Mouse (Mus musculus) kidney, embryonic 14.5 days (tissue): ENCODE data around the gene Ubash3b. TPM values are rescaled to one million over a fixed set of nuclear protein-coding genes. Genes with fewer than 3 reads are reported as not detected.

ENCODE experiments used
- ATAC-seq: fragments of 200-750 bp; cut with Nextera tagmentation; 2 replicates; pipeline ENCODE4 v1.8.0; 2017; ENCODE audit warnings: moderate number of reproducible peaks, mild to moderate bottlenecking, moderate TSS enrichment, moderate library complexity; ENCODE audit not compliant: low FRiP score, low TSS enrichment
- H3K27ac ChIP-seq: fragments of 300-500 bp; sonication (generic); 2 replicates; pipeline ENCODE4 v1.5.1; 2014; ENCODE audit warnings: low read depth, mild to moderate bottlenecking, low read length, moderate library complexity, mixed read lengths
- H3K27me3 ChIP-seq: fragments of 300-500 bp; sonication (generic); 2 replicates; pipeline ENCODE4 v1.6.1; 2014; ENCODE audit warnings: mild to moderate bottlenecking, low read length; ENCODE audit not compliant: control insufficient read depth, insufficient read depth
- H3K36me3 ChIP-seq: fragments of 300-500 bp; sonication (generic); 2 replicates; pipeline ENCODE4 v1.6.1; 2014; ENCODE audit warnings: low read length, mixed read lengths; ENCODE audit not compliant: control insufficient read depth, insufficient read depth
- H3K4me1 ChIP-seq: fragments of 300-500 bp; sonication (generic); 2 replicates; pipeline ENCODE4 v1.6.1; 2014; ENCODE audit warnings: low read length, mixed read lengths; ENCODE audit not compliant: control insufficient read depth, insufficient read depth
- H3K4me2 ChIP-seq: fragments of 300-500 bp; sonication (generic); replicated peaks from 2 replicates; pipeline ENCODE4 v1.6.1; 2014; ENCODE audit warnings: low read depth, mild to moderate bottlenecking, low read length
- H3K4me3 ChIP-seq: fragments of 300-500 bp; sonication (generic); 2 replicates; pipeline ENCODE4 v1.5.1; 2014; ENCODE audit warnings: mild to moderate bottlenecking, low read length
- H3K9ac ChIP-seq: fragments of 300-500 bp; sonication (generic); 2 replicates; pipeline ENCODE4 v1.6.1; 2014; ENCODE audit warnings: low read depth, mild to moderate bottlenecking, low read length, moderate library complexity
- H3K9me3 ChIP-seq: fragments of 300-500 bp; sonication (generic); 2 replicates; pipeline ENCODE4 v1.6.1; 2016; ENCODE audit warnings: low read length; ENCODE audit not compliant: control insufficient read depth
- WGBS: fragments of 180-500 bp; shearing (Covaris S2); extraction: QIAGEN DNeasy Blood & Tissue Kit; methylation state at CpG from one replicate; pipeline ENCODE4 v1.1.7; 2014; 5-methylcytosine and 5-hydroxymethylcytosine counted together
- polyA plus RNA-seq: library from polyadenylated mRNA; unstranded; fragments of >200 nt; fragmentation: Nextera tagmentation; extraction: Ambion mirVana; gene quantifications from 2 replicates; pipeline ENCODE4 v1.2.1, GENCODE M21; 2014

The Ubash3b gene
- polyA plus RNA-seq, 1 experiment from 2014 or later: 9.3 TPM

DNA sequence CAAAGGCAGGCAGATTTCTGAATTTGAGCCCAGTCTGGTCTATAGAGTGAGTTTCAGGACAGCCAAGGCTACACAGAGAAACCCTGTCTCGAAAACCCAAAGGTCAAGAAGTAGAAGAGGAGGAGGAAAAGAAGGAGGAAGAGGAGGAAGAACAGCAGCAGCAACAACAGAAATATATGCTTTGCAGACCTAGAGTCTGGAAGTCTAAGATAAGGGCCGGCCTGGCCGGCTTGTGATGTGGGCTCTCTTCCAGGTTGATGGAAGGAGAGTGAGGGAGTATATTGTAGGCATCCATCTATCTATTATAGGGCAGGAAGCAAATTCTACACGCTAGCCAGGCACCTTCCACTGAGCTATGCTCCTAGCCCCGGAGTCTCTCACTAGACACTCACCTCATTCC, 92.0 kb downstream of the Ubash3b start:
- no peak for ATAC-seq

DNA sequence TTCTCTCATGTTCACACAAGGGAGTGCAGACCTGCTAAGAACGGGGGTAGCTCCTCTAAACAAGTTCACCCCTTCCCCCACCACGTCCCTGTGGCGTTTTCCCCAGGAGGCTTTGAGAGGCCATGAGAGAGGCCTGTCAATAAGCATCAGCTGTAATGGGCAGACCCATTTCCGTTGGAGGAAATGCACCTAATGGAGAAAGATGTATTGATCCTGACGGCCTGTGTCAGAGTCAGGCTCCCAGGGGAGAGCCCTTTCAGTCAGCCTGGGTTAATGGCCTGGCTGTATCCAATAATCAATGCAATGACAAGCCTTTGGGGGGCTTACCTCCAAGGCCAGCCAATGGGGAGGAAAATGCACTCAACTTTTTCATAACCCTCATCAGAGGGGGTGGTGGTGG, 100.1 kb downstream of the Ubash3b start:
- peaks cover 8% of the 10 kb centered on the region for H3K4me1 ChIP-seq
- 41% methylated on average over 5 of the region's 5 CpGs for WGBS
- H3K9ac ChIP-seq: no peak overlapping the region
- H3K4me3 ChIP-seq: no peak overlapping the region
- H3K27me3 ChIP-seq: no peaks in the 10 kb centered on the region
- H3K27ac ChIP-seq: no peak overlapping the region
- no peaks in the 10 kb centered on the region for H3K9me3 ChIP-seq
- no peak for ATAC-seq
- H3K4me2 ChIP-seq: no peak overlapping the region
- H3K36me3 ChIP-seq: no peaks in the 10 kb centered on the region

More for the DNA sequence above, 92.0 kb downstream of the Ubash3b start:
- H3K4me1 ChIP-seq: peaks cover 3% of the 10 kb centered on the region; the same call in 1 of the 2 replicates
- no peak overlapping the region for H3K9ac ChIP-seq
- no peak overlapping the region for H3K4me3 ChIP-seq
- WGBS: 85% methylated on average over 5 of the region's 5 CpGs
- no peaks in the 10 kb centered on the region for H3K9me3 ChIP-seq
- no peak overlapping the region for H3K4me2 ChIP-seq
- H3K27ac ChIP-seq: no peak overlapping the region
- no peaks in the 10 kb centered on the region for H3K36me3 ChIP-seq
- H3K27me3 ChIP-seq: no peaks in the 10 kb centered on the region

DNA sequence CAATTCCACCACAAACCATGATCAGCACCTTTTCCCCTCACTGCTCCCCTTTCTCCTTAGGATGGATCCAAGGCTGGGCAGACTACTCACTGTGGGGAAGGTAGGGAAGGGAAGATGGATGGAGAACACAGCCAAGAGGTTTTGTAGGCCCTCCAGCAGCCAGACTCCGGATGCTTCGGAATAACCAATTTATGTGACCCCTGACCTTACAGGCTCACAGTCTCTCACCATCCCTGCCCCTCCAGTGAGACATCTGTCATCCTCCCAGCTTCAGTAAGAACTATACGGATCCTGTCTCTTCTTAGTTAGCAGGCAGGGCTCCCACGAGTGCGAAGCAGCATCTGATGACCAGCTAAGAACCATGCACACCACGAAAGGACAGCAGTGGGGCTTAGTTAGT, 100.9 kb downstream of the Ubash3b start:
- no peak overlapping the region for H3K9ac ChIP-seq
- no peak overlapping the region for H3K4me3 ChIP-seq
- WGBS: 84% methylated on average over 6 of the region's 6 CpGs
- H3K27me3 ChIP-seq: no peaks in the 10 kb centered on the region
- H3K36me3 ChIP-seq: no peaks in the 10 kb centered on the region
- no peak for ATAC-seq
- no peaks in the 10 kb centered on the region for H3K9me3 ChIP-seq
- peaks cover 8% of the 10 kb centered on the region for H3K4me1 ChIP-seq
- no peak overlapping the region for H3K27ac ChIP-seq
- H3K4me2 ChIP-seq: no peak overlapping the region

DNA sequence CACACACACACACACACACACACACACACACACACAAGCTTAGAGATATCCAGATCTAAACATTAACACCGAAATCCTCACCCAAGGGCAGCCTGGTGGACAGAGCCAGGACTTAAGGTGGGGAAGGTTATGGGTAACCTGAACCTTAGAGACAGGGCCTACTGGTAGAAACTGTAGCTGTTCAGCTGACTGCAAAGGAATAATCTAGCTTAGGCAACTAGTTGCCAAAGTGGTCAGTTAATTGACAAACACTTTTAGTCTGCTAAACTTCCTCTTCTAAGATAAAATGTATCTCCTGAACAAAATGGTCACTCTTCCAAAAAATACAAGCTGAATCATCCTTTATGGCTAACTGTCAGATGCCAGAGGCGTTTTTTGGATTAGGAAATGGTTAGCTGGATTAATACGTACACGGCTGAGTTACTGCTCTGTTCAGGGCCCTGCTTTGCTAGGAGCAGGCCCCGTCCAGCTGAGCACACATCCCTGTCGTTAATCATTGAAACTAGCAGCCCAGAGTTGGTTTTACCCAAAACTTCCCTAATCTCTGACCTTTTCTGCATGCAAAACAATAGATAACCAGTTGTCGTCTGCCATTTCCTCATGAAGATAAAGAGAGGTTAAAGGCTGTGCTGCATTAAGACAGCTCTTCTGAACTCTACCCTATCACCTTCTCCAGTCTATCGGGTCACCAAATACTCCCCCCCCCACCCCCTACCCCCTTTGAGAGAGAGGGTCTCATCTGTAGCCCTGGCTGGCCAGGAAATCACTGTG, 102.5 kb downstream of the Ubash3b start:
- Histone ChIP-seq H3K9me3 (no peaks in the 10 kb centered on the region), H3K27me3 (no peaks in the 10 kb centered on the region), H3K27ac (no peak overlapping the region), H3K4me1 (peaks cover 8% of the 10 kb centered on the region), H3K36me3 (no peaks in the 10 kb centered on the region), H3K4me2 (no peak overlapping the region), H3K4me3 (no peak overlapping the region), H3K9ac (no peak overlapping the region)
- 33% methylated on average over 8 of the region's 8 CpGs for WGBS
- no peak for ATAC-seq

DNA sequence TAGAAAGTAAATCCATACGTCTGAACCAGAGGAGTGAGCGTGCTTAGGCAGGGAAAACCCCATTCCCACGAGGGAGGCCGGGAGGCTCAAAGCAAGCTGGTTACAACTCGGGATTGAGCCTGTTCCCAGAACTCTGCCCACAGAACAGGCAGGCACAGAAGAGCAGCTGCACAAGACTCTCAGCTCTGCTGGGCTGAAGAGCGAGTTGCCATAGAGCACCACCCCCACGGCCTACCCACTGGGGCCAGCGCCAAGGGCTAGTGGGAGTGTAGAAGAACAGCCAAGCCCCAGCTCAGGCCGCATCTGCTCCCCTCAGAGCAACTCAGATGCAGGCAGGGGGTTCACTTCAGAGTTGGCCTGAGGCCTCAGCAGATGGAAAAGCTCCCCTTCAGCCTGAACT, 107.3 kb downstream of the Ubash3b start:
- no peaks in the 10 kb centered on the region for H3K4me1 ChIP-seq
- no peak for ATAC-seq
- H3K9me3 ChIP-seq: no peaks in the 10 kb centered on the region
- no peak overlapping the region for H3K9ac ChIP-seq
- H3K4me3 ChIP-seq: no peak overlapping the region
- no peaks in the 10 kb centered on the region for H3K27me3 ChIP-seq
- H3K4me2 ChIP-seq: no peak overlapping the region
- H3K36me3 ChIP-seq: no peaks in the 10 kb centered on the region
- H3K27ac ChIP-seq: no peak overlapping the region
- WGBS: 89% methylated on average over 9 of the region's 9 CpGs

DNA sequence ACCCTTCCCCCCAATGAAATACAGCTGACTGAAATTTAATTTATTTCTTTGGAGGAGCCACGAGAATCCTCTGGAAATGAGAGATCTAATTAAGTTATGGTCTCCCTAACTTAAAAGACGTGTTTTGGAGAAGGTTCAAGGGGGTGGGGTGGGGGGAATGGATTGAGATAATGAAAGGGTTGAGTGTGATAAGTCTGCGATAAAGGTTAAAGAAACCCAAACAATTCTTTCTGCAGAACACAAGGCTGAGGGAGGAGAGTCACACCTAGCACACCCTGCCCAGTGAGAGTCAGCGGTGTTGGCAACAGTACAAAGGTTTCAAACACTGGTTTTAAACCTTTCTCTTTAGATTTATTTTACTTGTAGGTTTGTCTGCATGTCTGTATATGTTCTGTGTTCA, 108.0 kb downstream of the Ubash3b start:
- Histone ChIP-seq H3K36me3 (no peaks in the 10 kb centered on the region), H3K4me3 (no peak overlapping the region)
- no peak for ATAC-seq

DNA sequence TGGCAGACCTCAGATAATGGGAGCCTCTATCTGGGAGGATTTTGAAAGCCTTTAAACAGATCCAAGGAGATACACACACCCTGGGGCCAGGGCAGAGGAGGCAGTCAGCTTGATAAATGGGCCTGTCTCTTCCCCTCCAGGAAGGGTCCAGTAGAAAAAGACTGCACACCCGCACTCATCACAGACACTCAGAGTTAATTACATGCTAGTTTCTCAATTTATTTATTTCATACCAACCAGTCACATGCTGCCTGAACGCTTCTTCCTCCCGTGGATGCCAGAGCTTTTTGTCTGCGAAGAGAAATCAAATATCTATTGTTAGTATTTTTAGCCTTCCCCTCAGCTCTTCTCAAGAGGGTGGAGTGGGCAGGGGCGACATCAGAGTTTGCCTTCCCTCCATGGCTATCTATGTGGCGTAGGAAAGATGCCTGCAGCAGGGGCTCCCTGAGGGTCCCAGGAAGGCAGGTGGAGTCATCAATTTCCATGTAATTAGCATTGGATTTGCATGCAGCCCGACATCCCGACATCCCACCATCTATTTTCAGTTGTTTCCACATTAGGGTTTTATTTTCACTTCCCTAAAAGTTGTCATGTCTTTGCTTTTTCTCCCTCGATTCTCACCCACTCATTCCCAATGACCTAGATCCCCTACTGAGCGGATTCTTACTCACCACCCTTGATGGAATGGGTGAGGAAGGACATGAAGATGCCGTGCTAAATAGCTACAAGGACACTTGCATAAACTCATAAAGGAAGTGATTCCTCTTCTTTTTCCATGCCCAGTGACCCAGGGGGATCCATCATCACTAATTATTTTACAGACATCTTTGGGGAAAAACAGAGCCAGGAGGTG, 110.2 kb downstream of the Ubash3b start:
- Histone ChIP-seq H3K9ac (no peak overlapping the region), H3K27me3 (no peaks in the 10 kb centered on the region), H3K36me3 (no peaks in the 10 kb centered on the region), H3K4me1 (no peaks in the 10 kb centered on the region), H3K4me2 (no peak overlapping the region), H3K4me3 (no peak overlapping the region), H3K9me3 (no peaks in the 10 kb centered on the region), H3K27ac (no peak overlapping the region)
- WGBS: 69% methylated on average over 11 of the region's 11 CpGs
- ATAC-seq: no peak

More for the DNA sequence above, 108.0 kb downstream of the Ubash3b start:
- Histone ChIP-seq H3K9me3 (no peaks in the 10 kb centered on the region), H3K4me1 (no peaks in the 10 kb centered on the region), H3K27ac (no peak overlapping the region), H3K27me3 (no peaks in the 10 kb centered on the region), H3K9ac (no peak overlapping the region), H3K4me2 (no peak overlapping the region)
- WGBS: 53% methylated on average over 4 of the region's 4 CpGs

DNA sequence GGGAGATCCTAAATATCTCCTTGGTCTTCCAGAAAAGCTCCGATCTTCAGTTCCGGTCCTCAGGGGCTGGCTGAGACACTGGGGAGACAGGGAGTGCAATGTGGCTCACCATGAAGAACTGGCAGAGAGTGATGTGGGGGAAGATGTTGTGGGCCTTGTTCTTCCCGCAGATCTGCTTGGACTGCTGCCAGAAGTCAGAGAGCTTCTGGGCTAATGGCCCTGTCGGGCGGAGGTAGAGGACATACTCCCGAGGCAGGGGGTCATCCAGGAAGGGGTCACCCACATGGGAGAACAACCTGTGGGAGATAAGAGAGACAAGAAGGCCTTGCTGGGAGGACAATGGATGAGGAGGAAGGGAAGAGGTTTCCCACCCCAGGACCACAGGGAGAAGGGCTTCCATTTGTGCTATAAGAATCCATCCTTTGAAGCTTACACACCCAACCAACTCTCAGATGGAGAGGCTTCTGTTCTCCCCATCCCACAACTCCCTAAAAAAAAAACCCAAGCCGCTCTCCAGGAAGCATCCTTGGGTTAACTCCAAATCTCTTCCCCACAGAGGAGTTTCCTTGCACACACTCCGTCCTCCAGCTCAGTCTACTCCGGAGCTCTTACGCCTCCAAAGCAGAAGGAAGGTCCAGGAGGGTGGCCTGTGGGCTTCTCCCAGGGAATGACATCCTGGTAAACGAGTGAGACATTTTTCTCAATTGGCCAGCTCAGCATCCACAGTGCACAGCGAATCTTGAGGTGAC, 111.0 kb downstream of the Ubash3b start:
- H3K9me3 ChIP-seq: no peaks in the 10 kb centered on the region
- no peak overlapping the region for H3K9ac ChIP-seq
- no peak for ATAC-seq
- 67% methylated on average over 12 of the region's 12 CpGs for WGBS
- no peak overlapping the region for H3K4me2 ChIP-seq
- H3K27me3 ChIP-seq: no peaks in the 10 kb centered on the region
- H3K36me3 ChIP-seq: no peaks in the 10 kb centered on the region
- no peak overlapping the region for H3K4me3 ChIP-seq
- no peak overlapping the region for H3K27ac ChIP-seq
- H3K4me1 ChIP-seq: no peaks in the 10 kb centered on the region
